Comparison of ENCODE assay signal across 26 mouse cellular contexts in genomic region chr4:56757693-56758092, GRCm38 (mm10). TPM values are rescaled to one million over a fixed set of nuclear protein-coding genes. Genes with fewer than 3 reads are reported as not detected.
A peak's percentile ranks its signal among the peaks of the same experiment; 100 is the strongest.
DNase-seq lines count a peak whose midpoint lies in the region; ATAC-seq and TF ChIP-seq lines count a peak whose summit lies in the region.
"Had no signal": no experiment of that assay in that cellular context is flagged by ENCODE, and none has a peak within 500 bp of the region (broad histone marks: within the 10 kb centered on the region; RNA-seq: fewer than 3 reads in every experiment).

No protein-coding gene starts in this region.

- no peaks in the 10 kb centered on the region for H3K9me3 ChIP-seq in lung, postnatal 0 days (ENCODE audit: low read length)
- no peaks in the 10 kb centered on the region for H3K9me3 ChIP-seq in embryonic facial prominence, embryonic 10.5 days
- H3K9me3 ChIP-seq: embryonic facial prominence, embryonic 13.5 days; forebrain, embryonic 12.5 days; heart, embryonic 12.5 days; hindbrain, embryonic 10.5 days had no signal

- H3K27me3 ChIP-seq in lung, postnatal 0 days (replicated peaks; ENCODE audit: insufficient read depth, low read length): no peaks in the 10 kb centered on the region
- no peaks in the 10 kb centered on the region for H3K27me3 ChIP-seq in splenic B cell, adult 2 months (ENCODE audit: control insufficient read depth, insufficient read depth, low read length, poor library complexity, severe bottlenecking)
- no peaks in the 10 kb centered on the region for H3K27me3 ChIP-seq in embryonic facial prominence, embryonic 10.5 days (replicated peaks; ENCODE audit: low read depth, poor library complexity, severe bottlenecking)
- H3K27me3 ChIP-seq: embryonic facial prominence, embryonic 13.5 days; forebrain, embryonic 12.5 days; heart, embryonic 12.5 days had no signal

- peak; percentile 48 for DNase-seq in lung, postnatal 0 days (ENCODE audit: low spot score)
- DNase-seq in lung, postnatal 10 days: no peak
- peak; percentile 6 for DNase-seq in splenic B cell, adult 2 months (ENCODE audit: low read depth, low spot score)
- no peak for DNase-seq in embryonic facial prominence, embryonic 10.5 days (ENCODE audit: low spot score)
- no peak for DNase-seq in layer of hippocampus, postnatal 25 days (ENCODE audit: extremely low spot score in 1 of 2, low spot score in 1 of 2)
- DNase-seq: adrenal gland, postnatal 14 days; B cell, adult 2 months; cerebellum, adult 2 months; cerebellum, postnatal 10 days; gastrocnemius, postnatal 10 days had no signal

- 84% methylated on average over 1 of the region's 1 CpGs for WGBS in lung, postnatal 0 days
- WGBS in bone marrow, adult 2 months: 39% methylated on average over 1 of the region's 1 CpGs
- 93% methylated on average over 1 of the region's 1 CpGs for WGBS in embryonic facial prominence, embryonic 10.5 days

- no peak overlapping the region for H3K9ac ChIP-seq in lung, postnatal 0 days (replicated peaks; ENCODE audit: low read depth)
- H3K9ac ChIP-seq: embryonic facial prominence, embryonic 13.5 days; forebrain, embryonic 12.5 days; heart, embryonic 12.5 days; hindbrain, embryonic 14.5 days had no signal

- peak; percentile 56; the same call in 1 of the 2 replicates for ATAC-seq in lung, postnatal 0 days
- peak; percentile 77 for ATAC-seq in granulocyte monocyte progenitor cell, adult 5-6 weeks (replicated peaks; ENCODE audit: poor library complexity, severe bottlenecking)
- ATAC-seq: CD4-positive, CD25-positive, alpha-beta regulatory T cell, adult 4 months; forebrain, embryonic 16.5 days had no signal

- no peak overlapping the region for H3K4me3 ChIP-seq in lung, postnatal 0 days (ENCODE audit: low read depth, low read length)
- no peak overlapping the region for H3K4me3 ChIP-seq in bone marrow, adult 2 months (replicated peaks; ENCODE audit: control insufficient read depth, low read depth, low read length)
- H3K4me3 ChIP-seq in embryonic facial prominence, embryonic 10.5 days: no peak overlapping the region
- H3K4me3 ChIP-seq: embryonic facial prominence, embryonic 13.5 days; forebrain, embryonic 12.5 days; heart, embryonic 12.5 days; hindbrain, embryonic 10.5 days had no signal

- TF ChIP-seq CTCF in lung, postnatal 0 days (IDR thresholded peaks at IDR 0.05): no peak
- TF ChIP-seq CTCF in bone marrow, adult 2 months (IDR thresholded peaks at IDR 0.05; ENCODE audit: control insufficient read depth, insufficient read depth, low read length): no peak

- TF ChIP-seq EP300 in lung, postnatal 0 days (IDR thresholded peaks at IDR 0.05): no peak

- no peak for TF ChIP-seq POLR2A in bone marrow, adult 2 months (IDR thresholded peaks at IDR 0.05; ENCODE audit: borderline replicate concordance, control insufficient read depth, low read depth, low read length)

- H3K4me2 ChIP-seq in lung, postnatal 0 days (replicated peaks; ENCODE audit: low read depth, low read length): no peak overlapping the region
- H3K4me2 ChIP-seq: embryonic facial prominence, embryonic 13.5 days; forebrain, embryonic 12.5 days; heart, embryonic 12.5 days; hindbrain, embryonic 14.5 days had no signal

- no peaks in the 10 kb centered on the region for H3K4me1 ChIP-seq in lung, postnatal 0 days (ENCODE audit: insufficient read depth, low read depth, low read length)
- peaks cover 5% of the 10 kb centered on the region for H3K4me1 ChIP-seq in bone marrow, adult 2 months (ENCODE audit: control insufficient read depth, insufficient read depth, low read length)
- H3K4me1 ChIP-seq in embryonic facial prominence, embryonic 10.5 days: no peaks in the 10 kb centered on the region
- H3K4me1 ChIP-seq: embryonic facial prominence, embryonic 13.5 days; forebrain, embryonic 12.5 days; heart, embryonic 12.5 days; hindbrain, embryonic 10.5 days had no signal

- H3K36me3 ChIP-seq in lung, postnatal 0 days (ENCODE audit: insufficient read depth, low read length): peaks cover 32% of the 10 kb centered on the region
- peaks cover 18% of the 10 kb centered on the region for H3K36me3 ChIP-seq in splenic B cell, adult 2 months (ENCODE audit: control insufficient read depth, insufficient read depth, low read length, poor library complexity, severe bottlenecking)
- peaks cover 100% of the 10 kb centered on the region for H3K36me3 ChIP-seq in embryonic facial prominence, embryonic 10.5 days (replicated peaks)

- no peak overlapping the region for H3K27ac ChIP-seq in lung, postnatal 0 days (ENCODE audit: low read length)
- H3K27ac ChIP-seq in bone marrow, adult 2 months (ENCODE audit: control insufficient read depth, insufficient read depth, low read depth, low read length, poor library complexity): peak overlapping the region; percentile 7; the same call in 1 of the 2 replicates
- H3K27ac ChIP-seq in embryonic facial prominence, embryonic 10.5 days (replicated peaks): no peak overlapping the region
- H3K27ac ChIP-seq: embryonic facial prominence, embryonic 13.5 days; forebrain, embryonic 12.5 days; hindbrain, embryonic 10.5 days; hindbrain, embryonic 14.5 days had no signal

RNA-seq across cellular contexts. Expression of gene Actl7a, which starts 14.5 kb away (rescaled TPM):
- polyA plus RNA-seq in lung, postnatal 0 days (2015; fragmentation: Nextera tagmentation; extraction: Ambion mirVana): not detected in 2 replicates
- polyA plus RNA-seq in bone marrow, adult 2 months (2011; ENCODE audit: insufficient read depth, insufficient read length, low replicate concordance, missing spikeins): not detected in 2 replicates
- not detected in 2 replicates for total RNA-seq in granulocyte monocyte progenitor cell, adult 5-6 weeks (2014; fragmentation: Nextera tagmentation)
- total RNA-seq in granulocyte monocyte progenitor cell, adult 5-6 weeks (2017): not detected in 2 replicates
- not detected in 2 replicates for polyA plus RNA-seq in embryonic facial prominence, embryonic 10.5 days (2016; fragmentation: Nextera tagmentation; extraction: Ambion mirVana)
- total RNA-seq in layer of hippocampus, postnatal 25 days (2021): not detected
- total RNA-seq: adrenal gland, postnatal 14 days; gastrocnemius, postnatal 10 days; gastrocnemius, postnatal 4 days; heart, adult 8-10 months; heart, postnatal 25 days had no signal
- polyA plus RNA-seq: CD4-positive, CD25-positive, alpha-beta regulatory T cell, adult 4 months; cerebellum, adult 2 months; cortical plate, adult 2 months; embryonic facial prominence, embryonic 13.5 days; forebrain, embryonic 12.5 days; forebrain, embryonic 16.5 days; frontal cortex, adult 2 months; heart, embryonic 12.5 days; heart, embryonic 16.5 days; hindbrain, embryonic 10.5 days; hindbrain, embryonic 14.5 days had no signal

RNA-seq across cellular contexts. Expression of gene Actl7b, which starts 16.4 kb away (rescaled TPM):
- 0.08 TPM in 1 of 2 replicates, not detected in the other for polyA plus RNA-seq in lung, postnatal 0 days (2015; fragmentation: Nextera tagmentation; extraction: Ambion mirVana)
- polyA plus RNA-seq in bone marrow, adult 2 months (2011; ENCODE audit: insufficient read depth, insufficient read length, low replicate concordance, missing spikeins): 2.1 TPM in 1 of 2 replicates, not detected in the other
- total RNA-seq in granulocyte monocyte progenitor cell, adult 5-6 weeks (2014; fragmentation: Nextera tagmentation): not detected in 2 replicates
- not detected in 2 replicates for total RNA-seq in granulocyte monocyte progenitor cell, adult 5-6 weeks (2017)
- polyA plus RNA-seq in embryonic facial prominence, embryonic 10.5 days (2016; fragmentation: Nextera tagmentation; extraction: Ambion mirVana): not detected in 2 replicates
- under 1 TPM in 1 of 2 experiments, not detected in 1; 0.25 TPM for total RNA-seq in layer of hippocampus, postnatal 25 days (2021)
- total RNA-seq: adrenal gland, postnatal 14 days; gastrocnemius, postnatal 10 days; gastrocnemius, postnatal 4 days; heart, adult 8-10 months; heart, postnatal 25 days; MEL had no signal
- polyA plus RNA-seq: CD4-positive, CD25-positive, alpha-beta regulatory T cell, adult 4 months; embryonic facial prominence, embryonic 13.5 days; forebrain, embryonic 12.5 days; forebrain, embryonic 16.5 days; heart, embryonic 12.5 days; heart, embryonic 16.5 days; hindbrain, embryonic 10.5 days; hindbrain, embryonic 14.5 days had no signal

RNA-seq across cellular contexts. Expression of gene Gm26657, which starts 17.8 kb away (rescaled TPM):
- polyA plus RNA-seq in lung, postnatal 0 days (2015; fragmentation: Nextera tagmentation; extraction: Ambion mirVana): not detected in 2 replicates
- not detected in 2 replicates for polyA plus RNA-seq in bone marrow, adult 2 months (2011; ENCODE audit: insufficient read depth, insufficient read length, low replicate concordance, missing spikeins)
- not detected in 2 replicates for total RNA-seq in granulocyte monocyte progenitor cell, adult 5-6 weeks (2014; fragmentation: Nextera tagmentation)
- not detected in 2 replicates for total RNA-seq in granulocyte monocyte progenitor cell, adult 5-6 weeks (2017)
- polyA plus RNA-seq in embryonic facial prominence, embryonic 10.5 days (2016; fragmentation: Nextera tagmentation; extraction: Ambion mirVana): not detected in 2 replicates
- not detected for total RNA-seq in layer of hippocampus, postnatal 25 days (2021)
- total RNA-seq: adrenal gland, postnatal 14 days; gastrocnemius, postnatal 10 days; gastrocnemius, postnatal 4 days; heart, adult 8-10 months; heart, postnatal 25 days; MEL had no signal
- polyA plus RNA-seq: CD4-positive, CD25-positive, alpha-beta regulatory T cell, adult 4 months; cerebellum, adult 2 months; cortical plate, adult 2 months; embryonic facial prominence, embryonic 13.5 days; forebrain, embryonic 12.5 days; forebrain, embryonic 16.5 days; frontal cortex, adult 2 months; heart, embryonic 12.5 days; heart, embryonic 16.5 days; hindbrain, embryonic 10.5 days; hindbrain, embryonic 14.5 days had no signal

RNA-seq across cellular contexts. Expression of gene Elp1, which starts 44.4 kb away (rescaled TPM):
- 14.3 and 16.4 TPM in 2 replicates for polyA plus RNA-seq in lung, postnatal 0 days (2015; fragmentation: Nextera tagmentation; extraction: Ambion mirVana)
- 20.2 and 44.5 TPM in 2 replicates for polyA plus RNA-seq in bone marrow, adult 2 months (2011; ENCODE audit: insufficient read depth, insufficient read length, low replicate concordance, missing spikeins)
- 52.5 and 59.4 TPM in 2 replicates for total RNA-seq in granulocyte monocyte progenitor cell, adult 5-6 weeks (2014; fragmentation: Nextera tagmentation)
- 39.4 and 60.0 TPM in 2 replicates for total RNA-seq in granulocyte monocyte progenitor cell, adult 5-6 weeks (2017)
- 92.5 and 92.9 TPM in 2 replicates for polyA plus RNA-seq in embryonic facial prominence, embryonic 10.5 days (2016; fragmentation: Nextera tagmentation; extraction: Ambion mirVana)
- 10 to 100 TPM; 58.2 to 64.8 TPM for total RNA-seq in layer of hippocampus, postnatal 25 days (2021)

RNA-seq across cellular contexts. Expression of gene Fam206a, which starts 44.5 kb away (rescaled TPM):
- polyA plus RNA-seq in lung, postnatal 0 days (2015; fragmentation: Nextera tagmentation; extraction: Ambion mirVana): 4.3 and 4.7 TPM in 2 replicates
- 3.7 and 4.2 TPM in 2 replicates for polyA plus RNA-seq in bone marrow, adult 2 months (2011; ENCODE audit: insufficient read depth, insufficient read length, low replicate concordance, missing spikeins)
- 31.0 and 37.9 TPM in 2 replicates for total RNA-seq in granulocyte monocyte progenitor cell, adult 5-6 weeks (2014; fragmentation: Nextera tagmentation)
- 8.7 and 10.1 TPM in 2 replicates for total RNA-seq in granulocyte monocyte progenitor cell, adult 5-6 weeks (2017)
- polyA plus RNA-seq in embryonic facial prominence, embryonic 10.5 days (2016; fragmentation: Nextera tagmentation; extraction: Ambion mirVana): 27.6 and 28.1 TPM in 2 replicates
- 10 to 100 TPM; 17.3 to 18.2 TPM for total RNA-seq in layer of hippocampus, postnatal 25 days (2021)

Comparison
In these comparisons a context has a peak if more than half of its experiments do, and no peak if none do; other contexts are left out.
1. DNase-seq: peak in lung, postnatal 0 days (single experiment) and splenic B cell, adult 2 months (single experiment); none in lung, postnatal 10 days (single experiment), embryonic facial prominence, embryonic 10.5 days (single experiment) and layer of hippocampus, postnatal 25 days (0 of 2).